Mouse (Mus musculus): ENCODE results near the gene Gm45808. TPM values are rescaled to one million over a fixed set of nuclear protein-coding genes. Genes with fewer than 3 reads are reported as not detected.

Gm45808 gene
- polyA plus RNA-seq, 1 experiment: 0.81 TPM

DNA sequence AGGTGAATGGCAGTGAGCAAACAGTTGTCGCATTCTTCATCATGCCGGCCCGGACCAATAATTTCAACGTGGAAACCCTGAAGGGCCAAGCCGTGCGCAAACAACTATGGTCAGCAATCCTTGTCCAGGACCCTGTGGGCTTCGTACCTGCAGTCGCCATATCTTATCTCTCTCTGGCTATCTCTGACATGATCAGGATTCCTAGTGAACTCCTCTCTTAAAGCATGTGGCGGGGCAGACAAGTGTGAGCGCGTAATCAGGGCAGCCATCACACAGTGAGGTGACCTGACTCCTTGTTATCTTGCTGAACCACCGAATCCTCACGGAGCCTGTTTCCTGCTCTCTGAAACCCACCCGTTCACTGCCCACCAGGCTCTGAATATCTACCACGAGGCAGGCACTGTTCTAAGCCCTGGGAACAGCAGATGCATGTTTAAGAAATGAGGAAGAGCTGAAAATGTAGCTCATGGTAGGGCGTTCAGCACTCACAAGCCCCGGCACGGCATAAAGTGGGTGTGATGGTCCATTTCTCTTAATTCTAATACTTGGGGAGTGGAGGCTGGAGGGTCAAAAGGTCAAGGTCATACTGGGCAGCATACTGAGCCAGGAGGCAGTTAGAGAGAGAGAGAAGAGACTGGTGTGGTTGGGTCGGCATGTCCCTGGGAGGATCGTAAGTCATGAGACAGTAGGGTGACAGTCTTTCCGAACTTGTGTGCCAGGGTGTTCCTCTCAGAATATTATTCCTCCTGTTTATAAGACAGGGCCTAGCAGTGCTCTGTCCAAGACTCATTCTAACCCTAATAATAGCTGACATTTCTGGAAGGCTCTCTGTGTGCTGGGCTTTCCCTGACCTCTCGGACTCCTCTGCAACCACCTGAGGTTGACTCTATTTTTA, 42.8 kb downstream of the Gm45808 start:
- Histone ChIP-seq H3K27ac (ENCODE audit: control insufficient read depth, insufficient read depth, low read depth, low read length) (no peak overlapping the region; the same call in 1 of the 2 replicates), H3K27me3 (ENCODE audit: control insufficient read depth, insufficient read depth, low read length) (no peaks in the 10 kb centered on the region), H3K4me3 (ENCODE audit: control insufficient read depth, low read depth, low read length) (no peak overlapping the region), H3K36me3 (ENCODE audit: control insufficient read depth, insufficient read depth, low read length) (no peaks in the 10 kb centered on the region), H3K4me1 (ENCODE audit: control insufficient read depth, insufficient read depth, low read length) (peaks cover 4% of the 10 kb centered on the region)
- TF ChIP-seq POLR2A (IDR thresholded peaks at IDR 0.05; ENCODE audit: control insufficient read depth, low read depth, low read length) (no peak), CTCF (IDR thresholded peaks at IDR 0.05; ENCODE audit: control insufficient read depth, insufficient read depth, insufficient replicate concordance, low read depth, low read length) (no peak)

DNA sequence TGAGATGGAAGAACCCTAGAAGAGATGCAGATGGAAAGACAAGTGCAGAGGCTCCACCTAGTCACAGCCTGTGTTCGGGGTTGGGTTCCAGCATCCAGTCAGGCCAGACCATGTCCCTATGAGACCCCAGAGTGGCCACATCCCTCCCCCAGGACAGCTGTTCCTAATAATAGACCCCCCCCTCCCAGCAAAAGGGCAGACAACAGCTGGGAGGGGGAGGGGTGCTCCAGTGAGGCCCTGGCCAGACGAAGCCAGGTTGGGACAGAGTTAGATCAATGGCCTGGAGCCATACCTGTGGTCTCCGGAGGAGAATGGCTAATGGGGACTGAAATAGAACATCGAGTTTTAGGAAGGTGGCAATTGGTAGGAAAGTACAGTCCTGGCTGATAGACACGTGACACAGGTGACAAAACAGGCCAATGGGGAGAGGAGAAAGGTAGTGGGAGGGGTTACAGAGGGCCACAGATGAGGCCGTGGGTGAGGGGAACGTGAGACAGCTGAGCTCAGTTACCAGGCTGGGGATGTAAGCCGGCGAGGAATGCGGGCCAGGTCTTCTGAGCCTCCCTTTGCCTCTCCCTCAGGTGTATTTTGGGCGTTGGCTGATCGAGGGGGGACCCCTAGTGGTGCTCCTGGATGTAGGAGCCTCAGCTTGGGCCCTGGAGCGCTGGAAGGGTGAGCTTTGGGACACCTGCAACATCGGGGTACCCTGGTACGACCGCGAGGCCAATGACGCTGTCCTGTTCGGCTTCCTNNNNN, 48.9 kb downstream of the Gm45808 start, which contains the start of gene Ruvbl2:
Ruvbl2 (minus strand) TSS at position 576 of the 756 bp plus-strand sequence.
- Histone ChIP-seq H3K27me3 (ENCODE audit: control insufficient read depth, insufficient read depth, low read length) (no peaks in the 10 kb centered on the region), H3K27ac (ENCODE audit: control insufficient read depth, insufficient read depth, low read depth, low read length) (no peak within 1 kb of the TSS), H3K4me1 (ENCODE audit: control insufficient read depth, insufficient read depth, low read length) (peaks cover 27% of the 10 kb centered on the region), H3K36me3 (ENCODE audit: control insufficient read depth, insufficient read depth, low read length) (no peaks in the 10 kb centered on the region; the same call in 1 of the 2 replicates), H3K4me3 (ENCODE audit: control insufficient read depth, low read depth, low read length) (no peak within 1 kb of the TSS)
- TF ChIP-seq POLR2A (IDR thresholded peaks at IDR 0.05; ENCODE audit: control insufficient read depth, low read depth, low read length) (no peak), CTCF (IDR thresholded peaks at IDR 0.05; ENCODE audit: control insufficient read depth, insufficient read depth, insufficient replicate concordance, low read depth, low read length) (no peak)

DNA sequence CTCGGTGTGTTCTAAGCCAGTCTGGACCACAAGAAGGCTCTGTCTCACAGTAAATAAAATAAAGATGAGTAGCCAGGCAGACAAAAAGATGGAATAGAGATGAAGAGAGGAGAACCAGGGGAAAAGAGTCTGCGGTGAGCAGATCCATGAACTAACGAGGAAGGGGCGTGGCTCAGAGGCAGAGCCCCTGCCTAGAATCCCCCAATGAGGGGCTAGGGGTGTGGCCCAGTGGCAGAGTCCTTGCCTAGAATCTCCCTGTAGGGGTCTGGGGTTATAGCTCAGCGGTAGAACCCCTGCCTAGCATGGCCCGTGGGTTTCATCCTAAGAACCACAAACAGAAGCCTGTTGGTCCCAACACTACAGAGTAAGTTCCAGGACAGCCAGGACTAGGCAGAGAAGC, 49.6 kb downstream of the Gm45808 start:
- Histone ChIP-seq H3K4me3 (ENCODE audit: control insufficient read depth, low read depth, low read length) (no peak overlapping the region), H3K27ac (ENCODE audit: control insufficient read depth, insufficient read depth, low read depth, low read length) (no peak overlapping the region), H3K27me3 (ENCODE audit: control insufficient read depth, insufficient read depth, low read length) (no peaks in the 10 kb centered on the region), H3K36me3 (ENCODE audit: control insufficient read depth, insufficient read depth, low read length) (no peaks in the 10 kb centered on the region; the same call in 1 of the 2 replicates), H3K4me1 (ENCODE audit: control insufficient read depth, insufficient read depth, low read length) (peaks cover 27% of the 10 kb centered on the region)
- no peak for TF ChIP-seq CTCF (IDR thresholded peaks at IDR 0.05; ENCODE audit: control insufficient read depth, insufficient read depth, insufficient replicate concordance, low read depth, low read length)
- no peak for TF ChIP-seq POLR2A (IDR thresholded peaks at IDR 0.05; ENCODE audit: control insufficient read depth, low read depth, low read length)

GRCm38 (mm10) chr7:45436444-45436843, 50.2 kb downstream of the Gm45808 start:
- TF ChIP-seq POLR2A (IDR thresholded peaks at IDR 0.05; ENCODE audit: control insufficient read depth, low read depth, low read length) (no peak), CTCF (IDR thresholded peaks at IDR 0.05; ENCODE audit: control insufficient read depth, insufficient read depth, insufficient replicate concordance, low read depth, low read length) (no peak)
- no peaks in the 10 kb centered on the region for H3K27me3 ChIP-seq (ENCODE audit: control insufficient read depth, insufficient read depth, low read length)
- H3K4me1 ChIP-seq (ENCODE audit: control insufficient read depth, insufficient read depth, low read length): peaks cover 27% of the 10 kb centered on the region
- no peaks in the 10 kb centered on the region; the same call in 1 of the 2 replicates for H3K36me3 ChIP-seq (ENCODE audit: control insufficient read depth, insufficient read depth, low read length)
- H3K27ac ChIP-seq (ENCODE audit: control insufficient read depth, insufficient read depth, low read depth, low read length): no peak overlapping the region
- no peak overlapping the region for H3K4me3 ChIP-seq (ENCODE audit: control insufficient read depth, low read depth, low read length)

- H3K27me3 ChIP-seq (ENCODE audit: control insufficient read depth, insufficient read depth, low read length): no peaks in the 10 kb centered on the region
- H3K36me3 ChIP-seq (ENCODE audit: control insufficient read depth, insufficient read depth, low read length): no peaks in the 10 kb centered on the region; the same call in 1 of the 2 replicates
- H3K27ac ChIP-seq (ENCODE audit: control insufficient read depth, insufficient read depth, low read depth, low read length): no peak overlapping the region
- TF ChIP-seq CTCF (IDR thresholded peaks at IDR 0.05; ENCODE audit: control insufficient read depth, insufficient read depth, insufficient replicate concordance, low read depth, low read length) (no peak), POLR2A (IDR thresholded peaks at IDR 0.05; ENCODE audit: control insufficient read depth, low read depth, low read length) (no peak)
- H3K4me3 ChIP-seq (ENCODE audit: control insufficient read depth, low read depth, low read length): peak overlapping the region; percentile 68
- H3K4me1 ChIP-seq (ENCODE audit: control insufficient read depth, insufficient read depth, low read length): peaks cover 27% of the 10 kb centered on the region
These were observed 51.6 kb downstream of the Gm45808 start for GRCm38 (mm10) chr7:45435038-45435437.

GRCm38 (mm10) chr7:45434203-45435015, 52.2 kb downstream of the Gm45808 start, which contains the start of gene Gys1:
Gene Gys1 (plus strand): TSS chr7:45434844.
- Histone ChIP-seq H3K36me3 (ENCODE audit: control insufficient read depth, insufficient read depth, low read length) (no peaks in the 10 kb centered on the region; the same call in 1 of the 2 replicates), H3K27ac (ENCODE audit: control insufficient read depth, insufficient read depth, low read depth, low read length) (peak within 1 kb of the TSS; percentile 94), H3K27me3 (ENCODE audit: control insufficient read depth, insufficient read depth, low read length) (no peaks in the 10 kb centered on the region), H3K4me1 (ENCODE audit: control insufficient read depth, insufficient read depth, low read length) (peaks cover 27% of the 10 kb centered on the region), H3K4me3 (ENCODE audit: control insufficient read depth, low read depth, low read length) (peak within 1 kb of the TSS; percentile 90)
- TF ChIP-seq POLR2A (IDR thresholded peaks at IDR 0.05; ENCODE audit: control insufficient read depth, low read depth, low read length) (peak; percentile 76; the same call in 1 of the 2 replicates), CTCF (IDR thresholded peaks at IDR 0.05; ENCODE audit: control insufficient read depth, insufficient read depth, insufficient replicate concordance, low read depth, low read length) (peak; percentile 96)
